Mouse (Mus musculus): Measurements from ENCODE around the gene Slc44a3.
A peak's percentile ranks its signal among the peaks of the same experiment; 100 is the strongest.

Gene Slc44a3

DNA sequence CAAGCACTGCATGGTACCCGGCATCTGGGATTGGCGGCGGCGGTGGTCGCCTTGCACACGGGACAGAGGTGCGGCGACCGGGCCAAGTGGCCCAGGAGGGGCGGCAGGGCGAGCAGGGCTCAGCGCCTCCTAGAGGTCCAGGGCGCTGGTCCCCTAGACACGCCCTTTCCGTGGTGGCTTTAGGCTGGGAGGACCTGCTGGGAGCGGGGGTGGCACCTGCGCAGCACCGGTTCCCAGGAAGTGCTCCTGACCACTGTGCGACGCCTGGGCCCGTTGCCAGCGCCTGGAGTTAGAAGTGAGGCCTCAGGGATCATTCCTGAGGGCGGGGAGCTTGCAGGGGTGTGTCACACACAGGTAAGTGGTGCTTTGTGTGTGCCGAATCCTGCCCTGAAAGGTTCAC is at the start of gene Slc44a3:
Gene Slc44a3, minus strand, starts transcription at position 229 of the 400 bp plus-strand sequence.
- peak; percentile 89 for DNase-seq

DNA sequence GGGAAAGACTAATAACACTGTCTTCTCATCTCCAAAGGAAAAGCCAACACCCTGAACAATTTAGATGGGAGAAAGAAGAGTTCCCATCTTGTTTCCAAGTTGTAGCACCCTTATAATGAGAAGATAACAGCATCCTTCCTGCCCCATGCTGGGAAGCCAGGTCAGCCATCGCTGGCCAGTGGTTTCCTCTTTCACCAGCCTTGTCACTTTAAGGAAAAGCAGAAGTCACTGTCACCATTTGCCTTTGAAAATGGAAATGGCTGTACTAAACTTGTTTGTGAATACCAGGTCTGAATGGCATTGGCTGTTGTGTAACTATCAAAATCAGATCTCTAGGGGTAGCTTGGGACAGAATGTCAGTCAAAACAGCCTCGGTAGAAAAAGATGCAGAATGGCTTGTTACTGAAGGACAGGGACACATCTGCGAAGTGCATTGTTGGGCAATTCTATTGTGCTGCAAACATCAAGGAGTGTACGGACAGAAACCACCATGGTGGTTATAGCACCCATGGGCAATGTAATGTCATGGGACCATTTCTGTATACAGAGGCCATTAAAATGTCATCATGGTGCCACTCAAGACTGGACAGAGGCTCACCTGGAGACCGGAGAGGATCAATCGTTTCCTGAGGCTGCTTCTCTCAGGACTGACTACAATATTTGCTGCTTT is 47.8 kb upstream of the Slc44a3 start:
- no peak for DNase-seq

DNA sequence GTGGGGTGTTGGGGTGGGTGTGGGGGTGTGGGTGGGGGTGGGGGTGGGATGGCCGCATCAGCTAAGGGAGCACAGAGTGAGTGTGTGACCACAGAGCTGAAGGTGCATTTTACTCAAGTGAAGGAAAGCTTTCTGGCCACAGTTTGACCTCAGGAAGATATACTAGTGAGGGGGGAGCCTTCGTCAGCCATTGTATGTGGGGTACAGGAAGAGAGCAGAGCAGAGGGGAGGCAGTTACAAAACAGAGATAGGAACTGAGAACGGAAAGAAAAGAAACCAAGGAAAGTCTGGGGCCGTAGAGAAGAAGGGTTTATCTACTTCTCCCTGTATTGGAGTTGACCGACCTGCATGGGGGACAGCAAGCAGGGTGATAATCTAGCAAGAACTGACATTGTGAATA is 47.2 kb upstream of the Slc44a3 start:
- DNase-seq: no peak

DNA sequence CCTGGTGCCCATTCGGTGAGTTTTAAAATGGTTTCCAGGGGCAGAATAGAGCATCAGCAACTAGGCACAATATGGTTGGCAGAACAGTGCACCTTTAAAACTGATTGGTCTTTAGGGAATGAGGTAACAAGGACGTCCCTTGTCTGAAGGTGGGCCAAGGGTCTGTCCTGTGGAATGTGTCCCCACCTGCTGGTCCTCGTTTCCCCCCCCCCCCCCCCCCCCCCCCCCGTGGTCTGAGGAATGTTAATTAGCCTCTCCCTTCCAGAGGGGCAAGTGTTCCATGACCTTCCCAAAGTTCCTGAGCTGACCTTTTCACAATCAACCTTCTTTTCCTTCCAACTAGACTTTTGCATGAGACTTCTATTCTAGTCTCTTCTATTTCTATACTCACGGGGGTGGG is 46.5 kb upstream of the Slc44a3 start:
- DNase-seq: no peak

DNA sequence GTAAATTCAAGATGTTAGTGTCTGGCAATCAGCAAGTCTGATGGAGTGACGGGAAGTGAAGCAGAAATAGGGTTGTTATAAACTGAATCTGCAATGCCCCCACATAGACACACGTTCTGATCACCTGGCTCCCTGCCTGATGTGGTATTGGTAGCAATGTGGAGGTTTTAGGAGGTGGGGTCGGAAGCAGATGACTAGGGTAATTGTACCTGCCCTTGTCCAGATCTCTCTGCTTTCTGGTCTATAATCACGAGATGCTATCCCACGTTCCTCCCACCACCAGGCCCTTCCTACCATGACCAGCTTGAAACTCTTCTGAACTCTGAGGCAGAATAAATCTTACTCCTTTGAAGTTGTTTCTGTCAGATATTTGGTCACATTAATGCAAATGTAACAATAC is 45.4 kb upstream of the Slc44a3 start:
- DNase-seq: no peak

DNA sequence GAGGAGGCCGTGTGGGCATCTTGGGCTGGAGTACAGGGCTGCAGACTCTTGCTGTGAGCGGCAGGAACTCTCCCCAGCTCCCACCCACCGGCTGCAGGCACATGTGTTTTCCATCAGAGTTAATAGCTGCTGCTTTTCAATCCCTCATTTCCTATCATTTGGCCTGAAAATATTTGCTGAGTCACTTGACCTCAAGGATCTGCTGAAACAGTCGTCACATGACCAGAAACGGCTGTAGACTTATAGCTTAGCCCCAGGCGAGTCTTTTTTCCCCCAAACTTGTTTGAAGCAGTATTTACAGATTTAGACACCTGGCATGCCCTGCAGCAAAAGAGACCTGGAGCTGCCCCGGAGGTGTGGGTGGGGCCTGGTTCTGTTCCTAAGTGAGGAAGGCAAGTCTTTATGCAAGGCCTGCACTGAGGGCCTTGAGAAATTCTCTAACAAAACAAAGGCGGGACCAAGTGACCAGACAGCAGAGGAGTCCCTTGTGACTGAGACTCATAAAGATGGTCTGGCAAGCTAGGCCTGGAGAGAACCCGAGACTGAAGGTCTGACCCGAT is 44.9 kb upstream of the Slc44a3 start:
- peak; percentile 69 for DNase-seq

DNA sequence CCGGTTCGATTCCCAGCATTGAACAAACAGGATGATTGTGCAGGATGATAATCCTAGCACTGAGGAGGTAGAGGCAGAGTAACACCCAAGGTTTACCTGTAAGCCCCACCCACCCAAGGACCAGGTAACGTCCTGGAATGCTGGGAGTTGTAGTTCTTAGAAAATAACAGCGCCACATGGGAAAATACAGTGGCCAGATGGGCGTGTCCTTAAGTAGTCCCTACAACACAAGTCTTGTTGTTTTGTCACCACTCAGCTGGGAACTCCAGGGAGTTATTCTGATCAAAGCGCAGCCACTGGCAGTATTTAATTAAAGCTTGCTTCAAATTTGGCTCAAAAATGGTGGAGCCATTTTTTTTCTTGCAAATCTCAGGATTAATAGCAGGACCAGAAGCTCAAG is 44.2 kb upstream of the Slc44a3 start:
- no peak for DNase-seq

DNA sequence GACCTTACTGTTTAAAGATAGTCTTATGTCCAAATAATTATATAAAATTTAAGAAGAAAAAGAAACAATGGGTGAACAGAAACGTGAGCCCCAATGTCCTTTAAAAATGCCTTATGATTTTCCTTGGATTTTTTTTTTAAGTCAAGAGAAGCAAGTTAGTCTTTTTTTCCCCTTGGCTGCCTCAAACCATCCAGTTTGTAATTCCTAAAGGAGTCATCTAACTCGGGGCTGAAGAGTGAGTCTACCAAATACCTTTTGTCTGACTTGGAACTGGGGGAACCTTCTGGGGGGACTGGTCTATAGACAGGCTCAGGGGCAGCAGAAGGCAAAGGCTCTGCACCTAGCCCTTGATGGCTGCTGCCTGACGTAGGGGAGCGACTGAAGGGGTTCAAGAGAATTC is 42.2 kb upstream of the Slc44a3 start:
- no peak for DNase-seq

DNA sequence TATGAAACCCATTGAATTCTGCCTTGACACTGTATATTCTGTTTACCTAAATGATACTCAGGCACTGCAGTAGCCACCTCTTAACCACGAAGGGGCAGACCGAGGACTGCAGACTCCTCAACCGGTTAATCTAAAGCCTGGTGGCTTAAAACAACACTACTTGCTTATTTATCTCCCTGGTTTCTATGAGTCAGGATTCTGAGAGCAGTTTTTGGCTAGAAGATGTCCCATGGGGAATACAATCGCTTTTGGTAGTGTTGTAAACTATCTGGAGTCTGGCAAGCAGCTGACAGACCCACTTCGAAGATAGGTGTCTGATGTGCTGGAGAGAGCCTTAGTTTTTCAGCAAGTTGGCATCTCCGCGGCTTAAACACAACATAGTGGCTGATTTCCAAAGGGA is 41.7 kb upstream of the Slc44a3 start:
- no peak for DNase-seq

DNA sequence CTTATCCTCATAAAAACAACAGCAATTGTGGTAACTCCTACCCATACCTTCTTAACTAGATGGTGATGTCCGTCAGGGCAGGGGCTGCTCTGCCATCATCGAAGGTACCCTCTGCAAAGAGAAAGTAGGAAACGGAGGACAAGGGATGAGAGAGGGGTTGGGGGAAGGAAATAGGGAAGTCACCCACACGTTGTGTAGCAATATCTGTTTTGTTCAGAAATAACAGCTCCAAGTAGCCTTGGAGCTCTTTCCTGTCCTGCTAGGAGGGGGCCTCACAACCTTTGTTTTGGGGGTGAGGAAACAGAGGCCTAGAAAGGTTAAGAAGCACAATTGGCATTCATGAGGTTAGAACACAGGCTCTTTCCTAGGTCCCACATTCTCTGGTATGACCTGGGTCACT is 39.3 kb upstream of the Slc44a3 start:
- DNase-seq: no peak

DNA sequence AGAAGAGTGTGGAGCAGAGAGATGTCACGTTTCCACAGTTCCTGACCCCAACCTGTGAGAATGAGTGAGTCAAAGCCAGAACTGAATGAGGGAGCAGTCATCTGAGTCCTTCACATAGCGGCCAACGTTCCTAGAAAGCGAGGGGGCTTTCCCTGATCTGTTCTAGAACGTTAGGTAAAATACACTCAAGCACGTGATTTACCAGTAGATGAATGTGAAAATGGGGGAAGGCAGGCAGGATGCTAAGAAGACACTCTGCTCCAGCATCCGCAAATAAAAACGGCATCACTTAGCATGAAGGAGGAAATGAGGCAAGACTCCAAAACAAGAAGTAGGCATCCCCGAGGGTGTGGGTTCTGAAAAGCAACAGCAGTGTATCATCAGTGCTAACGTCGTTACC is 38.4 kb upstream of the Slc44a3 start:
- DNase-seq: no peak

DNA sequence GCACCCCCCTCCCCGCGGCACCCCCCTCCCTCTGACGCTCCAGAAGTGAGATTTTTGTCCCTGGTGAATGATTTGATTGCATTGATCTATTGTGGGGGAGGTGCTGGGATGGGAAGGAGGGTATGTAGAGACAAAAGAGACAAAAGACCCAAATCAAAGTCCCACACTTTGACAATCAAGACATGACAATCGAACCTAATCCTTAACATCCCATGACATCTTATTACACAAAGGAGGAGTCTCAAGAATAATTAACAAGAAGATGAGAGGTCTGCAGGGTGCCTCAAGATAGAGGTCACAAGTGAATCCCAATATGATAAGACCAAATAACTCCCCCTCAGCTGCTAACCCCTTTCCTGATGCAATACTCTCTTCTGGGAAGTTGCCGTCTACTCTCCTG is 37.6 kb upstream of the Slc44a3 start:
- no peak for DNase-seq

DNA sequence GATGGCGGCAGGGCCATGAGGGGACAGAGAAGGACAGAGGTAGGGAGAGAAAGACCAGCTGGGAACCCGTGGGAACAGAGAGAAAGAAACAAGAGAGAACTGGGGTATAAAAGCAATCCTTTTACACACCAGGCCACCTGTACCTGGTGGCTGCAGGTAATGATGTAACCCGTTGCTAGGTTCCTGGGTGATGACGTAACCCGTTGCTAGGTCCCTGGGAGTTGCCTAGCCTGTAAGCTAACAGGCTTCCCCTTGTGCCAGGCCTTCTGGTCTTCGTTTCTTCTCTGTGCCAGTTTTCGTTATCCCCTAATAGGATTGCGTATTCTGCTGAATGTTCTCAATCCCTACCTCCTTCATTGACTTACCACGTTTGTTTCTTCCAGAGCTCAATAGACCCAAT is 36.8 kb upstream of the Slc44a3 start:
- no peak for DNase-seq

DNA sequence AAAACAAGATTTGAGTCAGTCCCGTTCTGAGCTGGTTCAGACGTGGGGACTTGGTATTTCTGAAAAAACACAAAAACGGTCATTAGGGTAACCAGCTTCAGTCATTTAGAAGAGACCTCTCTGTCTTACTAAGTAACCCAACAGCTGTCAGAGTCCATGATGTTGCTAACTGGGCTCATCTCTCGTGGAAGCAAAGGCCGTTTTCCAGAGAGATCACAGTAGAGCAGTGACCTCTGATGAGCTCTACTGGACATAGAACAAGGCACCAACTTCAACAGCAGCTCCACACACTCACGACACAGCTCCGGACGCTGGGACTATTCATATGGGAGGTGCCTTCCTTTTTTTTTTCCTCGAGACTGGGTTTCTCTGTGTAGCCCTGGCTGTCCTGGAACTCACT is 35.7 kb upstream of the Slc44a3 start:
- no peak for DNase-seq

DNA sequence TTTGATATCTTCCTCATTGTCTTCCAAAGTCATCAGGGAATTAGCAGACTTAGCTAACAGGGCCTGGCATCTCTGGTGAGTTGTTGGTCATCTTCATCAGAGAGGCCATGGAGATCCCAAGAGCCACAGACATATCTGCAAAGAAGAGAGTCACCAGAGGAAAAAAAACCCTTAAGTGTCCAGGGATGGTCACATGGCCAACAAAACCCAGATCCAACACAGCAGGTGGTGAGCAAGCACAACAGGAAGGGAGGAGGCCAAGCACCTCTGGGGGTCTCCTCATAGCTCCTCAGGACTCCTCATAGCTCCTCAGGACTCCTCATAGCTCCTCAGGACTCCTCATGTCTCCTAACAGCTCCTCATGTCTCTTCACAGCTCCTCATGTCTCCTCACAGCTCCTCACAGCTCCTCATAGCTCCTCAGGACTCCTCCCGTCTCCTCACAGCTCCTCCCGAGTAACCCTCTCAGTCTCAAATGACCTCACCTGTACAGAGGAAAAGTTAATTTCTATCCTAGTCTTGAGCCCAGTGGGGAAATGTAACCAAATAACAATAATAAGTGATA is 35.2 kb upstream of the Slc44a3 start:
- DNase-seq: peak; percentile 40

DNA sequence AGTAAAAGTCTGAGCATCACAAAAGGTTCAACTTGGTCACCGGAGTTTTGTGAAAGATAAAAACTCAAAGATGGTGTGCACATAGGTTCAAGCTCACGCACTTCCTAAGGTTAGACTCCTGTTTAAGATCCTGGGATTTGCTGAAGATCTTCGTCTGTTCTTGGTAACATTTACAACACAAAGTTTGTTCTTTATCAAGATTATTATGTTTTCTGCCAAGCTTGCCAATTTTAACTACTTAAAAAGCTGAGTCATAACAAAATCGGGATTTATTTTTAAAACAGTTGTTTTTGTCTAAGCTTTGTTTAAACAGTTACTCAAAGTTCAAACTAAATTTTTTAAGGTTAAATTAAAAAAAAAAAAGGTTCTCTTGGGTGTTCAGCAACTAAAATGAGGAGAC is 34.7 kb upstream of the Slc44a3 start:
- no peak for DNase-seq

DNA sequence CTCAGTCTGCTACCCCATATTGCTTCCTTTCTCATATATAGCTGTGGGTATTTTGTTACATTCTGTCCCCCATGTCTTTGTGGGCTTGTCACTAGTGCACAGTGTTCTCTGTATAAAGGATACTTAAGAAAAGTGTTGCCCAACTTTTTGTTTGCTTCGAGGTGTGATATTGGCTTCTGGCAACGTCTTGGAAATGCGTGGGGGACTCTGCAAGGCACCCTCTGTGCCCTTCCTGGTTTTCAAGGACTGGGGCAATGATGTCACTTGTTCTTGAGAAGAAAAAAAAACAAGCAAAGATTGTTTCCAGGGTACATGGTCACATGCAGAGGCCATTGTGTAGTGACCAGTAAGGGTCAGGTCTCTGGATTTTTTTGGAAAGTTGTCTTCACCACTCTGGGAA is 29.6 kb upstream of the Slc44a3 start:
- peak; percentile 54 for DNase-seq

DNA sequence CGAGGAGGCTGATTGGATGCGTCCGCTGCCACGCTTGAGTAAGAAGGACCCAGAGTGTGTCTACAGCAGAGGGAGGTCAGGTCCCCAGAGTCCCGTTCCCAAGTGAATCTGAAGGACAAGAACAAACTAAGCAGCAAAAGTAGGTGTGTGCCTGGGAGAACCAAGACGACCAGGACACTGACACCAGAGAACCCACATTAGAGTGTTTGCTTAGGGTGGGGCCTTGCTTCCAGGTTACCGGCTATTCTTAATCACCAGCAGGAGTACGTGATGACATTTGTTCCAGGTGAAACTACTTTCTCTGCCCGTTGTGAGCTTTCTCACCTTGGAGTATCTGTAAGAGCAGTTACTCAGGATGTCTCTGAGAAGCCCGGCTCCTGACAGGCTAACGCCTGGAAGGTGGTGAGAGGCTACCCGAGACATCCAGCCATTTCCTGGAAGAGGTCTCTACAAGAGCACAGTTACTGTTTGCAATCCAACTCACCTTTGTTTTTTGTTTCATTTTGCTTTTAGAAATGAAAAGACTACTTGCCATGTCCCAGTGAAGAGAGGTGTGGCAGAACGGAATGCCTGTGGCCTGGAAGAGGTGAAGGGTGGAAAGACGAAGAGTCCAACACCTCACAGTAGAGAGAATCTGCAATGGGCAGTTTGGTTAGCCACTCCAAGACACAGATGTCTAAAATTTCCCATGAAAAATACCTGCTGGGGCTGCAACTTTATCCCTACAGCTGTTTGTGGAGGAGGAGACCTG is 28.1 kb upstream of the Slc44a3 start:
- peak; percentile 24 for DNase-seq

DNA sequence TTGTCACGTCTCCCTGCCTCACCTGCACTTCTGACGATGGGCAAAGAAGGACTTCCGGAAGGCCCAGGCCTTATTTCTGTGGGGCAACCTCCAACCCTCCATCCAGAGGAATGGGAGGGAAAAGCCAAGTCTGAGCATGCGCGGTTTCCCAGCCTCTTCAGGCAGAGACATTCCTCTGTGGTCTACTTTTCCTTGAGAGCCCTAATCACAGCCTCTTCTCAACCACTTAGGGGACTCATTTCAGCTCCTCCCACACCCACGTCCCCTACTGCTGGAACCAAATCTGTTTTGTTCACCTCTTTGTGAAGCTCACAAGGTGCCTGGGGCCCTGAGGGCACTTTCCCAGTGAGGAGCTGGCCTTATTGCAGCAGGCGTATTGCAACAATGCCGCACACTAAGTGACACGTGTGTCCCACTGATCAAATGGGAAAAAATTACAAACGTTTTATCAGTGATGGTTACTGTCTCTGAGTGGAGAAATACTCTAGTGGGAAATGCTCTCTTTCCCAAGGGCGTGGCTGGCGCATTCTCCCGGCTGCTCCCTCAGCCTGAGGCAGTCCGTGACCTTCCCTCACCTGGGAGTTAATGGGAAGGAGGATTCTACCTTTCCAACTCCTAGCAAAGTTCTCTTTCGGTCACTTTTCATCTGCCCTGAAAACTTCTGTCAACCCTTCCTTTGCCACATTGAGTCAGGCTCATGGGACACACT is 27.4 kb upstream of the Slc44a3 start:
- DNase-seq: peak; percentile 74

DNA sequence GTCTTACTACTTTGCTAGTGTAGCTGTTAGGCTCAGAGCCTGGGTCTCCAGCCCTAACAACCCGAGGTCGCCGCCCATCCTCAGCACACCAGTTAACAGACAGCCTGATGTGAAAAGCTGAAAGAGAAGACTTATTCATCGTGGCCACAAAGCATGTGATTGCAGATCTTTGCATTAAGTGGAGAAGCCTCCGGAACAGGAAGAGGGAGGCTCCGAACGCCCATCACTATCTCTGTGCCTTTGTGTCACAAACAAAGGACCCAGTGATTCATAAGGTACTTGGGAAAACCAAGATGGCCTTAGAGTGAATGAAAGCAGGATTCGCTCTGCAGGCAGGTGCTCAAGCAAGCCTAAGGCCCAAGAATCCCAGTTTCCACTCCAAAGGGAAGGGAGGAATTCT is 26.7 kb upstream of the Slc44a3 start:
- DNase-seq: no peak

DNA sequence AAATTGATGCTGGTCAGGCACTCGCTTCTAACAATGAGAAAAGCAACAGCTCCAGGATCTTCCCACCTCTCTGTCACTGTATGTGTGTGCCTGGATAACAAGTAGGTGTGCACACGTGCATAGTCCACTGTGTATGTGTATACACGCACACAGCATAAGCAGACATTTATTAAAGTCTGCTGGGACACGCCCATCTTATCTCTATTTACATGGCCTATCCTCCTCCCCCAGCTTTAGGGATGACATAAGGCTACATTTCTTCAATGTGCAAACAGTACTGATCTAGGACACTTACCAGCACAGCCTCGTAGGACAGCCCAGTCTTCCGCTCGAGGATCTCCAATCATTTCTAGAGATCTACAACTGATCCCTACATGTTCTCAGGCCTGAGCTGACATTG is 24.1 kb upstream of the Slc44a3 start:
- DNase-seq: no peak

DNA sequence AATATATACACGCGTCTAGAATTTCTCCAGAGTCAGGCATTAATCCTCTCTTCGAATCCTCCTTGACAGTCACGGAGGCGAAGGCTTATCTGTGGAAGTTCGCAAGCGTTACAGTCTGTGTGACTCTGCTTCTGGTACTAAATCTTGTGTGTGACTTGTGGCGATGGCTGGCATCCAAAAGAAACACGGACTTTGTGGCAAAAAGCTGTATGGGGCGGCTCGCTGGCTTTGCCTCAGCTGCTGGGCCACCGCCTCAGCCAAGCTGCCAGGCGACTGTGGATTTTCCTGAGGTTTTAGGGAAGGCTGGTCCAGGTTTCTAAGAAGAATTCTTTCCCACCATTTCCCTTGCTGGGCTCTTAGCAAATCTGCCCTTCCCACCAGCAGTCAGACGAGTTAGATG is 21.1 kb upstream of the Slc44a3 start:
- DNase-seq: peak; percentile 44

DNA sequence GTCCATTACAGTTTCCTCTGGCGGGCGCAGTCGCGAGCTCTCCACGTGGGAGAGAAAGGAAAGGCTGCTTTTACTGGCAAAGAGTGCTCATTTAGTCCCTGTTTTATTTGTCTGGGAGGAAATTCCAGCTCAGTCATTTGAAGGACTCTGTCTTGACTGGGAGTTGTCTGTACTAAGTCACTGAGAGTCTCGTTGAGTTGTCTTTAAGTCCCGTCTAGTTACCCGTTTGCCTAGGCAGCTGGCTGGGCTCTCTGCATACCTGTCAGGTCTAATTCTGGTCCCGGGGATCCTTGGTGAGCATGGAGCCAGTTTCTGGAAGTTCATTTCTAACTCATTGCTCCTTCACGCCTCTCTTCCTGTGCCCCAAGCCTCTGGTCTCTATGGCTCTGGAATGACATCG is 20.5 kb upstream of the Slc44a3 start:
- DNase-seq: no peak

DNA sequence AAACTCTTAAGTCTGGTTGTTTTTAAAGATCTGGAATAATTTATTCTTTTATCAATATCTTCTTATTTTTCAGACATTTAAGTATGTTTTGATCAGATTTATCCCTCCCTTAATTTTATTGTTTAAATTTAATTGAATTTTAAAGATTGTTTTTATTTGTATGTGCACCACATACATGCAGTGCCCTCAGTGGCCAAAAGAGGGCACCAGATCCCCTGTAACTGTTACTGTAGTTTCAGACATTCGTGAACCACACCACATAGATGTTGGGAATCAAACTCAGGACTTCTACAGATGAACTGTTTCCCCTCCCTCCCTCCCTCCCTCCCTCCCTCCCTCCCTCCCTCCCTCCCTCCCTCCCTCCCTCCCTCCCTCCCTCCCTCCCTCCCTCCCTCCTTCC is 18.2 kb upstream of the Slc44a3 start:
- peak; percentile 67 for DNase-seq
